Mouse (Mus musculus) brain, embryonic 18.5 days (tissue): ENCODE data around the gene H2-Q2.
"Not testable (repeated sequence)": the region's sequence is repeated elsewhere in the genome, so short reads cannot be mapped to it uniquely, and the experiment has no call there.

ENCODE experiments used
- DNase-seq: peaks from one replicate; pipeline ENCODE4 v3.0.0-alpha.2; 2012; ENCODE audit warnings: low read depth, low spot score

Gene H2-Q2

DNA sequence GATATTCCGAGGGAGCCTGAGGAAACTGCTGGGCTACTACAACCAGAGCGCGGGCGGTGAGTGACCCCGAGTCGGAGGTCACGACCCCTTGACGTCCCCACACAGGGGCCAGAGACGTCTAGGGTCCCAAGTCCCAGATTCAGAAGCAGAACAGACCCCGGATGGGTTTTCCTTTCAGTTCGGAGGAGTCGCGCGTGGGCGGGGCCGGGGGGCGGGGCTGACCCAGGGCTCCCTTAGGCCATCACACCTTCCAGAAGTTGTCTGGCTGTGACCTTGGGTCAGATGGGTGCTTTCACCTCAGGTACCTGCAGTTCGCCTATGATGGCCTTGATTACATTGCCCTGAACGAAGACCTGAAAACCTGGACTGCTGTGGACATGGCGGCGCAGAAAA is 17.4 kb downstream of the H2-Q2 start:
- no peak for DNase-seq

DNA sequence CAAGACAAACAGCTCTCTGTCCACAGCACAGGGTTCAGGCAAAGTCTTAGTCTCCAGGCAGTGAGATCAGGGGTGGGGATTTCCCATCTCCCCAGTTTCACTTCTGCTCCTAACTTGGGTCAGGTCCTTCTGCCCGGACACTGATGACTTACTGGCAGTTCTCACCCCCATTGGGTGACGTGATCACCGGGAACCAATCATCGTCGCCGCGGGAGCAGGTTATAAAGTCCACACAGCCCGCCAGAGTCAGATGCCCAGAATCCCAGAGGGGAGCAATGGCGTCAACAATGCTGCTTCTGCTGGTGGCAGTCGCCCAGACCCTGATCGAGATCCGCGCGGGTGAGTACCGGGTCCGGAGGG is 37.3 kb downstream of the H2-Q2 start, which contains the start of gene H2-Q4:
Gene H2-Q4 (plus strand): TSS at position 249 of the 360 bp plus-strand sequence.
- DNase-seq: no peak

DNA sequence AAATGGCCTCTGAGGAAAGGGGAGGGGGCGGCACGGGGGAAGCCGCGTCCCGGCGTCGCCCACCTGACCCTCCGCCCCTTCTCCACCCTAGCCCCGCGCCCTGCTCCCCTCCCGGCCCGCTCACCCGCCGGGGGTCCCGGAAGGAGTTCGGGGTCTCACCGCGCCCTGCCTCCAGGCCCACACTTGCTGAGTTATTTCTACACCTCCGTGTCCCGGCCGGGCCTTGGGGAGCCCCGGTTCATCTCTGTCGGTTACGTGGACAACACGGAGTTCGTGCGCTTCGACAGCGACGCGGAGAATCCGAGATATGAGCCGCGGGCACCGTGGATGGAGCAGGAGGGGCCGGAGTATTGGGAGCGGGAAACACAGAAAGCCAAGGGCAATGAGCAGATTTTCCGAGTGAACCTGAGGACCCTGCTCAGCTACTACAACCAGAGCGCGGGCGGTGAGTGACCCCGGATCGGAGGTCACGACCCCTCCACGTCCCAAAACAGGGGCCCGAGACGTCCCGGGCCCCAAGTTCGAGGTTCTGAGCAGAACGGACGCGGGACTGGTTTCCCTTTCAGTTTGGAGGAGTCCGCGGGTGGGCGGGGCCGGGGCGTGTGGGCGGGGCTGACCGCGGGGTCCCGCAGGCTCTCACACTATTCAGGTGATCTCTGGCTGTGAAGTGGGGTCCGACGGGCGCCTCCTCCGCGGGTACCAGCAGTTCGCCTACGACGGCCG is 37.8 kb downstream of the H2-Q2 start:
- DNase-seq: no peak

DNA sequence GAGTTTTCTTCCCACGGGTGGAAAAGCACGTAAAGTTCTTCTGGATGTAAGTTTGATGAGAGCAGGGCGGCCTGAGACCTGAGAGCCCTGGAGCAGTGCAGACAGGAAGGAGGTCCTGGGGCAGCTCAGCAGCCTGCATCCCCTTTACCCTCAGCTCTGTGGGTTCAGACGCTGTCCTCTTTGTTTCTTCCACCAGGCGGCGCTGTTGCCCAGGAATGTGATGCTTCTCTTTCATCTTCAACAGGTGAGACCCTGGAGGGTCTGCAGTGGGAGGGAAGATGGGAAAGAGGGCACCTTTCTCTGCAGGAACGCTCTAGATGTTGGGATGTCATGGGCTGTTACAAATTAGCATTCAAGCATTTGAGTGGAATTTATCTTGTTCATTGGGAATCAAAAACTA is 47.8 kb downstream of the H2-Q2 start:
- DNase-seq: not testable (repeated sequence)

DNA sequence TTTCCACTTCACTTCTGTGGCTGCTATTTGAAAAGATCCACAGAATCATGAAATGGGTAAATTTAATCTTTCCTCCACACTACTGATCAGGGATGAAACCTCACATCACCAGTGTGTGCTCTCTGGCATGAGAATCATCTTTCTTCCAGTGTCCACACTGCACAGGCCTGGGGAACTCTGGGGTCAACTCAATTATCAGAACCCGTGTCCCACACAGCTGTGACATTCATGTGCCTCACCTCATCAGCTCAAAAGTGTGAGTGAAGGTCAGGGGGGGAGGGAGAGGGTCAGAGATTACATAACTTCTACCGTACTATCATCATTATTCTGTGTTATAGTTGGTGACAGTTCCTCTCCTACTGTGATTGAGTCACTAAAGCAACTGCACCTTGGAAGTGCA is 50.6 kb downstream of the H2-Q2 start:
- DNase-seq: not testable (repeated sequence)

DNA sequence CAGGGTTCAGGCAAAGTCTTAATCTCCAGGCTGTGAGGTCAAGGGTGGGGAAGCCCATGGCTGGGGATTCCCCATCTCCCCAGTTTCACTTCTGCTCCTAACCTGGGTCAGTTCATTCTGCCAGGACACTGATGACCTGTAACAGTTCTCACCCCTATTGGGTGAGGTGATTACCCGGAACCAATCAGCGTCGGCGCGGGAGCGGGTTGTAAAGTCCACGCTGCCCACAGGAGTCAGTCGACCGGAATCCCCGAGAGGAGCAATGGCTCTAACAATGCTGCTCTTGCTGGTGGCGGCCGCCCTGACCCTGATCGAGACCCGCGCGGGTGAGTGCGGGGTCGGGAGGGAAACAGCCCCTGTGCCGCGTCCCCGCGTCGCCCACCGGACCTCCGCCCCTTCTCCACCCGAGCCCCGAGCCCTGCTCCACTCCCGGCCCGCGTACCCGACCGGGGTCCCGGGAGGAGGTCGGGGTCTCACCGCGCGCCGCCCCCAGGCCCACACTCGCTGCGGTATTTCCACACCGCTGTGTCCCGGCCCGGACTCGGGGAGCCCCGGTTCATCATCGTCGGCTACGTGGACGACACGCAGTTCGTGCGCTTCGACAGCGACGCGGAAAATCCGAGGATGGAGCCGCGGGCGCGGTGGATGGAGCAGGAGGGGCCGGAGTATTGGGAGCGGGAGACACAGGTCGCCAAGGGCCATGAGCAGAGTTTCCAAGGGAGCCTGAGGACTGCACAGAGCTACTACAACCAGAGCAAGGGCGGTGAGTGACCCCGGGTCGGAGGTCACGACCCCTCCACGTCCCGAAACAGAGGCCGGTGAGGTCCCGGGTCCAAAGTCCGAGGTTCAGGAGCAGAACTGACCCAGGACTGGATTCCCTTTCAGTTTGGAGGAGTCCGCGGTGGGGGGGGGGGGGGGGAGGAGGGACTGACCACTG is 52.1 kb downstream of the H2-Q2 start:
- DNase-seq: not testable (repeated sequence)
